Mouse (Mus musculus) cortical plate, adult 2 months (tissue): ENCODE data around the gene Ccdc114.

Experiments
- CTCF ChIP-seq: fragments of 200-500 bp; IDR thresholded peaks from 2 replicates; pipeline ENCODE4 v1.5.1; 2011; ENCODE audit warnings: mild to moderate bottlenecking, control low read depth, low read length; ENCODE audit not compliant: insufficient read depth; ENCODE audit errors: extremely low read depth
- POLR2A ChIP-seq: fragments of 200-500 bp; IDR thresholded peaks from 2 replicates; pipeline ENCODE4 v1.6.1; 2011; ENCODE audit warnings: mild to moderate bottlenecking, low read length, control low read depth; ENCODE audit not compliant: insufficient read depth; ENCODE audit errors: extremely low read depth

DNA sequence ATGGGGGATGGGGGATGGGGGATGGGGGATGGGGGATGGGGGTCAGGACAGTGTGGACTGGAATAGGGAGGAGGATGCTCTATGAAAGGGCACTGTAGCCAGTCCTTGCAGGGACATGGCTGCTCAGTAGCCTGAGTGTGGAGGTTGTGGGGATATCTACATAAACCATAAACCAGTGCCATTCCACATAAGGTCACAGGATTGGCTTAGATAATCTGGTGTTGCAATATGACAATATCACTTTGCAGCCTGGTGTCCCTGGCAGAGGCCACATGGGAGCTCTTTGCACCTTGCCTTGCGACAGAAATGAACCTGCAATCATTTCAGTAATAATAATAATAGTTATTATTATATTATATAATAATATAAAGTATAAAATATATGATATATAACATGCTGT is 64.5 kb downstream of the Ccdc114 start:
- no peak for TF ChIP-seq CTCF
- TF ChIP-seq POLR2A, result no peak
